Mouse (Mus musculus) erythroblast, adult 5-6 weeks (primary cell): ENCODE data around the gene Arid1a. TPM values are rescaled to one million over a fixed set of nuclear protein-coding genes. Genes with fewer than 3 reads are reported as not detected.

Source experiments
- ATAC-seq: replicated peaks from 2 replicates; pipeline ENCODE4 v1.8.0; 2016; ENCODE audit warnings: moderate number of reproducible peaks, mild to moderate bottlenecking, moderate TSS enrichment, inconsistent platforms; ENCODE audit not compliant: poor library complexity, low FRiP score, severe bottlenecking
- total RNA-seq, 2 experiments: library from RNA; stranded (forward) in 1 of 2; stranded (reverse) in 1 of 2; fragments of 150-400 nt in 1 of 2; fragments of 200-764, 138-1000 nt in 1 of 2; gene quantifications; 2 replicates each; pipeline versions ENCODE4 v1.2.3 to v1.2.4; 2015 to 2017; ENCODE audit warnings: low replicate concordance in 2 of 2

Gene Arid1a
- total RNA-seq, 2 experiments from 2014 or later: 27.2 to 31.1 TPM

GRCm38 (mm10) chr4:133750184-133750775 is 6.3 kb downstream of the Arid1a start:
- ATAC-seq: peak; percentile 11; the same call in 1 of the 2 replicates

GRCm38 (mm10) chr4:133735282-133735681 is 21.3 kb downstream of the Arid1a start:
- no peak for ATAC-seq

GRCm38 (mm10) chr4:133730122-133730521 is 26.4 kb downstream of the Arid1a start:
- no peak for ATAC-seq

GRCm38 (mm10) chr4:133729541-133730093 is 27.0 kb downstream of the Arid1a start:
- ATAC-seq: peak; percentile 63

- no peak for ATAC-seq
Measured at GRCm38 (mm10) chr4:133729007-133729406, 27.6 kb downstream of the Arid1a start.

- no peak for ATAC-seq
Measured at GRCm38 (mm10) chr4:133728256-133728655, 28.3 kb downstream of the Arid1a start.

GRCm38 (mm10) chr4:133725706-133726105 is 30.9 kb downstream of the Arid1a start:
- no peak for ATAC-seq

GRCm38 (mm10) chr4:133719791-133720190 is 36.8 kb downstream of the Arid1a start:
- no peak for ATAC-seq

GRCm38 (mm10) chr4:133712755-133713154 is 43.8 kb downstream of the Arid1a start:
- no peak for ATAC-seq

GRCm38 (mm10) chr4:133711307-133712076 is 45.1 kb downstream of the Arid1a start:
- ATAC-seq: no peak

- no peak for ATAC-seq
Measured at GRCm38 (mm10) chr4:133709395-133709794, 47.2 kb downstream of the Arid1a start.

- no peak for ATAC-seq
Measured at GRCm38 (mm10) chr4:133707464-133707863, 49.1 kb downstream of the Arid1a start.

- ATAC-seq: no peak
Measured at GRCm38 (mm10) chr4:133706956-133707355, 49.6 kb downstream of the Arid1a start.

GRCm38 (mm10) chr4:133705062-133705461 is 51.5 kb downstream of the Arid1a start:
- ATAC-seq: no peak

GRCm38 (mm10) chr4:133700905-133701368 is 55.6 kb downstream of the Arid1a start:
- no peak for ATAC-seq

GRCm38 (mm10) chr4:133695363-133695762 is 61.2 kb downstream of the Arid1a start:
- ATAC-seq: no peak

GRCm38 (mm10) chr4:133690252-133690651 is 66.3 kb downstream of the Arid1a start:
- ATAC-seq: no peak

- no peak for ATAC-seq
Measured at GRCm38 (mm10) chr4:133688417-133689067, 68.0 kb downstream of the Arid1a start.

GRCm38 (mm10) chr4:133687126-133687525 is 69.4 kb downstream of the Arid1a start:
- ATAC-seq: no peak

GRCm38 (mm10) chr4:133686512-133686911 is 70.1 kb downstream of the Arid1a start:
- no peak for ATAC-seq
